Mouse (Mus musculus) liver, embryonic 14.5 days (tissue): ENCODE results near the gene Srpk1.

Source experiments
- CTCF ChIP-seq: IDR thresholded peaks from 2 replicates; pipeline ENCODE4 v1.5.1; 2016; ENCODE audit warnings: antibody characterized with exemption, low read depth, control low read depth
- EP300 ChIP-seq: IDR thresholded peaks from 2 replicates; pipeline ENCODE4 v1.6.1; 2016; ENCODE audit warnings: antibody characterized with exemption, low read depth

DNA sequence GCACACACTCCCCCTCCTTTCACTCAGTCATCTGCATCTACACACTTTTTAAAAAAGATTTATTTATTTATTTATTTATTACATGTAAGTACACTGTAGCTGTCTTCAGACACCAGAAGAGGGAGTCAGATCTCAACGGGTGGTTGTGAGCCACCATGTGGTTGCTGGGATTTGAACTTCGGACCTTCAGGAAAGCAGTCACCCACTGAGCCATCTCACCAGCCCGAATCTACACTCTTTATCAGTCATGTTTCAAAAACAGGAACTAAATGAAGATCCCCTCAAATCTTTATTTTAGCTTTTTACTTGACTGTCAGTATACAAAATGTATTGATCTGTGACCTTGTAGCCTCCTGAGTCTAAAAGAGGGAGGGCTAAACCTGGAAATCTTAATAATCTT, 13.0 kb downstream of the Srpk1 start:
- TF ChIP-seq CTCF (0 out of 2 replicates have a peak, but pooled peaks have one; percentile 11), EP300 (no peak)
